Mouse (Mus musculus) C2C12 (cell line): ENCODE data around the gene Dhrs7. TPM values are rescaled to one million over a fixed set of nuclear protein-coding genes. Genes with fewer than 3 reads are reported as not detected.

Source experiments
- H3K27me3 ChIP-seq: one replicate; pipeline ENCODE4 v1.6.1; 2011; ENCODE audit not compliant: control insufficient read depth, insufficient read depth, insufficient read length
- H3K36me3 ChIP-seq: one replicate; pipeline ENCODE4 v1.6.1; 2011; ENCODE audit not compliant: control insufficient read depth, insufficient read depth
- H3K4me3 ChIP-seq: one replicate; pipeline ENCODE4 v1.5.1; 2011; ENCODE audit warnings: mild to moderate bottlenecking, control low read depth; ENCODE audit not compliant: poor library complexity, insufficient read depth, severe bottlenecking
- H3K79me2 ChIP-seq: one replicate; pipeline ENCODE4 v1.6.1; 2011; ENCODE audit not compliant: control insufficient read depth, insufficient read depth
- H3K79me3 ChIP-seq: one replicate; pipeline ENCODE4 v1.6.1; 2011; ENCODE audit warnings: low read depth, control low read depth
- H3ac ChIP-seq: one replicate; pipeline ENCODE3; 2011; ENCODE audit warnings: low read depth; ENCODE audit not compliant: control insufficient read depth, insufficient read length
- CEBPB ChIP-seq: IDR thresholded peaks from one replicate; pipeline ENCODE4 v1.6.1; 2011; ENCODE audit warnings: low read depth, mild to moderate bottlenecking, control low read depth, moderate library complexity
- CTCF ChIP-seq: IDR thresholded peaks from one replicate; pipeline ENCODE4 v1.5.1; 2011; ENCODE audit not compliant: control insufficient read depth, insufficient read depth, insufficient read length
- FOSL1 ChIP-seq: IDR thresholded peaks from one replicate; pipeline ENCODE4 v1.8.0; 2011; ENCODE audit warnings: mild to moderate bottlenecking, low read length; ENCODE audit not compliant: poor library complexity, insufficient read depth, severe bottlenecking
- MAX ChIP-seq: IDR thresholded peaks from one replicate; pipeline ENCODE4 v1.6.1; 2011; ENCODE audit warnings: mild to moderate bottlenecking, control low read depth
- MYOD1 ChIP-seq: IDR thresholded peaks from one replicate; pipeline ENCODE4 v1.6.1; 2011; ENCODE audit warnings: low read depth; ENCODE audit not compliant: control insufficient read depth, insufficient read length
- MYOG ChIP-seq: IDR thresholded peaks from one replicate; pipeline ENCODE4 v1.6.1; 2011; ENCODE audit not compliant: control insufficient read depth, insufficient read length; ENCODE audit errors: extremely low read depth
- USF1 ChIP-seq: IDR thresholded peaks from one replicate; pipeline ENCODE4 v1.6.1; 2011; ENCODE audit warnings: low read depth, mild to moderate bottlenecking, control low read depth, moderate library complexity
- polyA plus RNA-seq: library from polyadenylated mRNA; unstranded; fragments of >200 nt; fragmentation: generic; extraction: Trizol; gene quantifications from one replicate; pipeline ENCODE4 v1.2.1, GENCODE M21; 2012; ENCODE audit warnings: missing spikeins

Dhrs7 gene
- polyA plus RNA-seq, 1 experiment = 22.4 TPM

DNA sequence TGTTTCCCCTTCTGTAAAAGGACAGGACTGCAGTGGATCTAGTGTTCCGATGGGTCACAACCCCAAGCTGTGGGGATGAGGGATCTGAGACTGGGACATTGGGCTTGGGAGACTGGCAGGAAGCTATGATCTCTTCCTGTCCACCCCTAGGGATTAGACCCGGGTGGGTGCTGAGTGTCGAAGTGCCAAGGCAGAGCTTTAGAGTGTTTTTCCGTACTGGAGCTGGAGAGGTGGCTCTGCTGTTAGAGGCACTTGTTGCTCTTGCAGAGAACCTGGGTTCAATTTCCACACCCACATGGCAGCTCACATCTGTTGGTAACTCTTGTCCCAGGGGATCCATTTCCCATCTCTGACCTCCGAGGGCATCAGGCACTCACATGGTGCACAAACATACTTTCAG lies 1.3 kb upstream of the Dhrs7 start:
- H3K27me3 ChIP-seq = no peaks in the 10 kb centered on the region
- no peaks in the 10 kb centered on the region for H3K79me3 ChIP-seq
- H3ac ChIP-seq = no peak overlapping the region
- H3K4me3 ChIP-seq = no peak overlapping the region
- peaks cover 10% of the 10 kb centered on the region for H3K79me2 ChIP-seq
- H3K36me3 ChIP-seq = no peaks in the 10 kb centered on the region
- no peak for TF ChIP-seq FOSL1
- TF ChIP-seq MAX = no peak
- no peak for TF ChIP-seq CTCF
- TF ChIP-seq MYOD1 = no peak
- TF ChIP-seq USF1 = no peak
- TF ChIP-seq MYOG = no peak
- no peak for TF ChIP-seq CEBPB

GRCm38 (mm10) chr12:72664020-72664734 lies 532 bp downstream of the Dhrs7 start:
- Histone ChIP-seq H3ac (peak overlapping the region; percentile 64), H3K36me3 (no peaks in the 10 kb centered on the region), H3K27me3 (no peaks in the 10 kb centered on the region), H3K4me3 (peak overlapping the region; percentile 55), H3K79me2 (peaks cover 10% of the 10 kb centered on the region), H3K79me3 (no peaks in the 10 kb centered on the region)
- no peak for TF ChIP-seq CTCF
- TF ChIP-seq USF1 = no peak
- no peak for TF ChIP-seq FOSL1
- TF ChIP-seq MYOG = no peak
- TF ChIP-seq CEBPB = peak; percentile 29
- no peak for TF ChIP-seq MAX
- no peak for TF ChIP-seq MYOD1

DNA sequence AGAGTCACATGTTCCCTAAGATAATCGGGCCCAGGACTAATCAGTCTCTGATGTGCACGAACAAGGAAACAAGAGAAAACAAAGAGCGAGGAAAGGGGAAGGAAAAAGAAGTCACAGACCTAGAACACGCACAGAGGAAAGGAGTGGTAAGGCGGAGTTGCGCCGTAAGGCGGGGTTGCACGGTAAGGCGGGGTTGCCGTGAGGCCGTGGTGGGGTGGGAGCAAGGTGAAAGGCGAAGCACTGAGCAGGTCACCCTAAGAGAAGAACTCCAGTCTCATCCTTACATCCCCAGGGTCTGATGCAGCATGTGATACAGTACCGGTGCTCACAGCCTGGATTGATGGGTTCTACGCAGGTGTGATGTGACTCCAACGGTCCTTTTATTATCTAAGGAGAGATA lies 8.9 kb downstream of the Dhrs7 start:
- H3K79me2 ChIP-seq = no peaks in the 10 kb centered on the region
- no peaks in the 10 kb centered on the region for H3K79me3 ChIP-seq
- TF ChIP-seq FOSL1 = no peak
- no peak for TF ChIP-seq MYOD1
- no peak for TF ChIP-seq MYOG
- no peak for TF ChIP-seq CTCF
- H3K27me3 ChIP-seq = no peaks in the 10 kb centered on the region
- H3K4me3 ChIP-seq = no peak overlapping the region
- no peaks in the 10 kb centered on the region for H3K36me3 ChIP-seq
- no peak overlapping the region for H3ac ChIP-seq

- H3K27me3 ChIP-seq = no peaks in the 10 kb centered on the region
- no peaks in the 10 kb centered on the region for H3K79me2 ChIP-seq
- no peaks in the 10 kb centered on the region for H3K79me3 ChIP-seq
- no peak overlapping the region for H3ac ChIP-seq
- no peak overlapping the region for H3K4me3 ChIP-seq
- no peaks in the 10 kb centered on the region for H3K36me3 ChIP-seq
- TF ChIP-seq MYOG (no peak), USF1 (no peak), CTCF (peak; percentile 27)
Measured at GRCm38 (mm10) chr12:72654698-72655097, 10.0 kb downstream of the Dhrs7 start.

DNA sequence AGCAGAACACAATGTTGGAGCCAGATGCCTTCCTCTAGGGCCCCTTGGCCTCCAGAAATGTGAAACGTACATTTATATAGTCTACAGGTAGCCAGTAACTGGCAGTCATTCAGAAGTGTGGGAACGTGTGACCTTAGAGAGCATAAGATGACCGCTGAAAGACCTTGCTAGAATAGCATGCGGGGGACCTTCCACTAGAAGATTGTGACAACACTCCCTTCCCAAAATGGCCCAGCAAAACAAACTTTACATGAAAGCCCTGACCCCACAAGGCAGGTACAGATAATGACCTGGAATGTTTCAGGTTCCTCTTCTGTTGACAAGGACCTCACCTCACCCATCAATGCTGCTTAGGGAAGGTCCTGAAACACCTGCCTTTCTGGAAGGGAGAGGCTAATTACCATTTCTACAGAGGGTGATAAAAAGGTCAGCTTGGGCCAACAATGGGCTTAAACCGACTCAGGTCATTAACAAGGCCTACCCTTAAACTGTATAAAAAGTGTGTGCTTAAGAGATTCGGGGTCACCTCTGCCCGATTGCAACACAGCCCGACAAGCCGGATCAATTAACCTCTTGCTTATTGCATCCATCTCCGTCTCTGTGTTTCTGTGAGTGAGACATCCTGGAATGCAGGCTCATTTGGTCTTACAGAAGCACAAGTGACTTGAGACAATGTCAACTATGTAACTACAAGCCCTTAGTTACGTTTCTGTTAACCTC lies 14.9 kb downstream of the Dhrs7 start, which contains the start of gene Gm4756:
Gm4756 (minus strand) TSS at position 51 of the 720 bp plus-strand sequence.
- H3K79me2 ChIP-seq = no peaks in the 10 kb centered on the region
- no peaks in the 10 kb centered on the region for H3K36me3 ChIP-seq
- H3K79me3 ChIP-seq = no peaks in the 10 kb centered on the region
- no peak within 1 kb of the TSS for H3K4me3 ChIP-seq
- TF ChIP-seq MYOD1 (no peak), USF1 (no peak), MAX (no peak)
- no peak within 1 kb of the TSS for H3ac ChIP-seq
- no peaks in the 10 kb centered on the region for H3K27me3 ChIP-seq

DNA sequence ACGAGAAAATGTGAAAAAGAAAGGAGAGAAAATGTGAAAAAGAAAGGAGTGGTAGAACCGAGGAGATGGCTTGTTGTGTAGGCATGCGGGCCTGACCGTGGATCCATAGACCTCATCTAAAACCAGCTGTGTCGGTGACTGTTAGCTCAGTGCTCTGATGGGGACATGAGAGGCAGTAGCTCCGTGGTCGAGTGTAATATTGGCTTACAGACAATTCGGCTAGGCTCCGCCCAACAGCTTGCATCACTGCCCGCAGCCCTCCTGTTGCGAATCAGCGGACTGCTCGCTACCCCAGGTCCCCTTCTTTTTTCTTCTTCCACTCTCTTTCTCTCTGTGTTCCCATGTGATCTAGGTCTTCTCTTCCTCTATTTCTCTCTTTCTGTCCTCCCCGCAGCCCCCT lies 15.8 kb downstream of the Dhrs7 start:
- Histone ChIP-seq H3K36me3 (no peaks in the 10 kb centered on the region), H3ac (no peak overlapping the region), H3K79me2 (no peaks in the 10 kb centered on the region), H3K27me3 (no peaks in the 10 kb centered on the region), H3K79me3 (no peaks in the 10 kb centered on the region), H3K4me3 (no peak overlapping the region)
- TF ChIP-seq MAX (no peak), USF1 (no peak), MYOD1 (no peak), CEBPB (no peak), FOSL1 (no peak), CTCF (no peak), MYOG (no peak)
